Mouse (Mus musculus) kidney, postnatal 4 days (tissue): ENCODE data around the gene Vmn1r120.
"Not testable (repeated sequence)": the region's sequence is repeated elsewhere in the genome, so short reads cannot be mapped to it uniquely, and the experiment has no call there.

ENCODE experiments used
- DNase-seq, 2 experiments: peaks; one replicate each; pipeline ENCODE4 v3.0.0; 2021; ENCODE audit warnings: mixed read lengths in 2 of 2

The Vmn1r120 gene

DNA sequence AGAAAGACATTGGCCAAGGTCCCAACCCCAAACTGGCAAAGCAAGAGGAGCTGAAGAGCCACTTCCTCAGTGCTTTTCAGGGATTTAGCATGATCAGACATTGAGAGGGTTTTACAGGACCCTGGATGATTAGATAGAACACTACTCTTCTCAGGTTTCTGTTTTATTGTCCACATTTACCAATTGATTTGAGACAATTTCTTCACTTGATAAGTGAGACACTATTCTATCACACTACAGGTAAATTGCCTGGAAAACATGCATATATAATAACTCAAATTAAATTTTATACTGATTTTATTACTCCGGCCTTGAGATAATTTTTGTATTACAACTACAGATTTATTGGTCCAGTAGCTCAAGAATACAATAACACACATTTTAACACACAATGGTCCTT is at the start of gene Vmn1r120:
TSS of gene Vmn1r120 (minus strand) at position 101 of the 400 bp plus-strand sequence.
- DNase-seq = not testable (repeated sequence)

DNA sequence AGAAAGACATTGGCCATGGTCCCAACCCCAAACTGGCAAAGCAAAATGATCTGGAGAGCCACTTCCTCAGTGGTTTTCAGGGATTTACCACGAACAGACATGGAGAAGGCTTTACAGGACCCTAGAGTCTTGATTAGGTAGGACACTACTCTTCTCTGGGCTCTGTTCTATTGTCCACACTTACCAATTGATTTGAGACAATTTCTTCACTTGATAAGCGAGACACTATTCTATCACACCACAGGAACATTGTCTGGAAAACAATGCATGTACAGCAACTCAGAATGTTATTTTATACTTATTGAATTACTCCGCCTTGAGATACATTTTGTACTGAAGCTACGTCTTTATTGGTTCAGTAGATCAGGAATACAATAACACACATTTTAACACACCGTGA is 44.8 kb upstream of the Vmn1r120 start, which contains the start of gene Vmn1r121:
TSS of gene Vmn1r121 (minus strand) at position 101 of the 400 bp plus-strand sequence.
- not testable (repeated sequence) for DNase-seq

DNA sequence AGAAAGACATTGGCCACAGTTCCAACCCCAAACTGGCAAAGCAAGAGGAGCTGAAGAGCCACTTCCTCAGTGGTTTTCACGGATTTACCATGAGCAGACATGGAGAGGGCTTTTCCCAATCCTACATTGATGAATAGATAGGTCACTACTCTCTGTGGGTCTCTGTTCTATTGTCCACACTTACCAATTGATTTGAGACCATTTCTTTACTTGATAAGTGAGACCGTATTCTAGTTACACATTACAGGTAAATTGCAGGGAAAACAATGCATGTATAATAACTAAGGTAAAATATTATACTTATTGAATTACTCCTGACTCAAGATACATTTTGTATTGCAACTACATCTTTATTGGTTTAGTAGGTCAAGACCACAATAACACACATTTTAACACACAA is 41.2 kb downstream of the Vmn1r120 start, which contains the start of gene Vmn1r119:
TSS of gene Vmn1r119 (minus strand) at position 101 of the 400 bp plus-strand sequence.
- DNase-seq = not testable (repeated sequence)
